Mouse (Mus musculus) embryonic fibroblast, embryonic 13.5 days (primary cell): ENCODE results near the gene Klk4.

Source experiments
- CTCF ChIP-seq: IDR thresholded peaks from 2 replicates; pipeline ENCODE4 v1.5.1; 2011; ENCODE audit warnings: mild to moderate bottlenecking, control low read depth, low read length, moderate library complexity, borderline replicate concordance; ENCODE audit not compliant: insufficient read depth
- POLR2A ChIP-seq: IDR thresholded peaks from 2 replicates; pipeline ENCODE4 v1.6.1; 2011; ENCODE audit warnings: low read depth, mild to moderate bottlenecking, control low read depth, low read length, moderate library complexity

- TF ChIP-seq CTCF (peak; percentile 74; the same call in 1 of the 2 replicates), POLR2A (no peak)
These were observed 2.6 kb downstream of the Klk4 start for GRCm38 (mm10) chr7:43883547-43883946.
